Mouse (Mus musculus) hindbrain, embryonic 10.5 days (tissue): ENCODE measurements around the gene Wdr62. TPM values are rescaled to one million over a fixed set of nuclear protein-coding genes. Genes with fewer than 3 reads are reported as not detected.
A peak's percentile ranks its signal among the peaks of the same experiment; 100 is the strongest.
"Not testable (repeated sequence)": the region's sequence is repeated elsewhere in the genome, so short reads cannot be mapped to it uniquely, and the experiment has no call there.

Source experiments
- DNase-seq: peaks from one replicate; pipeline ENCODE4 v3.0.0-alpha.2; 2017; ENCODE audit warnings: low spot score
- H3K27ac ChIP-seq: fragments of 300-500 bp; sonication (generic); 2 replicates; pipeline ENCODE4 v1.5.1; 2016; ENCODE audit warnings: mild to moderate bottlenecking, moderate library complexity
- H3K27me3 ChIP-seq: fragments of 300-500 bp; sonication (generic); 2 replicates; pipeline ENCODE4 v1.6.1; 2016; ENCODE audit warnings: mild to moderate bottlenecking; ENCODE audit not compliant: poor library complexity, insufficient read depth, severe bottlenecking
- H3K36me3 ChIP-seq: fragments of 300-500 bp; sonication (generic); 2 replicates; pipeline ENCODE4 v1.6.1; 2016; ENCODE audit warnings: mild to moderate bottlenecking, moderate library complexity
- H3K4me1 ChIP-seq: fragments of 300-500 bp; sonication (generic); replicated peaks from 2 replicates; pipeline ENCODE4 v1.6.1; 2016; ENCODE audit warnings: mild to moderate bottlenecking
- H3K4me3 ChIP-seq: fragments of 300-500 bp; sonication (generic); 2 replicates; pipeline ENCODE4 v1.5.1; 2016; ENCODE audit warnings: mild to moderate bottlenecking, moderate library complexity
- H3K9me3 ChIP-seq: fragments of 300-500 bp; sonication (generic); 2 replicates; pipeline ENCODE4 v1.6.1; 2016; ENCODE audit warnings: mild to moderate bottlenecking, moderate library complexity
- WGBS: fragments of 180-500 bp; shearing (Covaris S2); methylation state at CpG from one replicate; pipeline ENCODE4 v1.1.7; 2016; 5-methylcytosine and 5-hydroxymethylcytosine counted together
- polyA plus RNA-seq: library from polyadenylated mRNA; unstranded; fragments of >200 nt; fragmentation: Nextera tagmentation; extraction: Ambion mirVana; gene quantifications from 2 replicates; pipeline ENCODE4 v1.2.1, GENCODE M21; 2016

The Wdr62 gene
- polyA plus RNA-seq, 1 experiment from 2014 or later: 16.6 TPM

DNA sequence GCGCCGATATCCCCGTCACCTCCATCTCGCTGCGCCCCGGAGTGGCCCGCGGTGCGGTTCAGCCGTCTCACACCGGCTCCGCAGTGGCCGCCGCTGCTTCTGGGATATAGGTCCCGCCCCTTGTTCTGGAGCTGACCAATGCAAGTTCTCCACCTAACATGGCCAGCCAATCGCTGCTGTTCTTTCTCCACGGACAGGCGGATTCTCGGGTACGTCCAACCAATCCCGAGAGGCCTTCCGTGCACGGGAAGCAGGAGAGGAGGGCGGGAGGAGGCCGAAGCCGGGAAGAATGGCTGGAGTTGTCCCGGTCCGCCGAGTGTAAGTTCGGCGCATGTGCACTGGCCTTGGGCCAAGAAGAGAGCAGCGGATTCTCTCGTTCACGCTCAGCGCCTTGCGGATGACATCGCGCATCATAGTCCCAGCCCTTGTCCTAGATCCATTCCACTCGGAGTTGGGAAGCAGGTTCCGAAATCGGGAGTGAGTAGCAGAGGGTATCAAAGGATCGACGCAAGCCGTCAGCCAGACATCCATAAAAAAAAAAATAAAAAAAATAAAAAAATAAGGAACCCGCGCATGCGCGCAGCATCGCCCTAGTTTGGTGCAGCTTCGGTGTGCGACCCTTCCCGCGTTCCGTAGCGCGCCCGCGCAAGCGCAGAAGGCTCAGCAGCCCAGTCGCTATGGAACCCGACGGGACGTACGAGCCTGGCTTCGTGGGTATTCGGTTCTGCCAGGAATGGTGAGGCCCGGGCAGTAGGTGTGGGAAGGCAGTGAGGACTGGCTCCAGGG lies 48.4 kb downstream of the Wdr62 start, which contains the start of the genes Polr2i and Tbcb:
TSS of gene Polr2i (plus strand) at position 280 of the 786 bp plus-strand sequence.
TSS of gene Tbcb (minus strand) at position 604 of the 786 bp plus-strand sequence.
- DNase-seq: peak; percentile 97
- H3K9me3 ChIP-seq: no peaks in the 10 kb centered on the region
- H3K27ac ChIP-seq: peak within 1 kb of the TSS; percentile 95
- H3K4me3 ChIP-seq: peak within 1 kb of the TSS; percentile 79
- under 1% methylated on average over 67 of the region's 67 CpGs for WGBS
- H3K36me3 ChIP-seq: peaks cover 55% of the 10 kb centered on the region
- H3K27me3 ChIP-seq: no peaks in the 10 kb centered on the region
- peaks cover 25% of the 10 kb centered on the region for H3K4me1 ChIP-seq

DNA sequence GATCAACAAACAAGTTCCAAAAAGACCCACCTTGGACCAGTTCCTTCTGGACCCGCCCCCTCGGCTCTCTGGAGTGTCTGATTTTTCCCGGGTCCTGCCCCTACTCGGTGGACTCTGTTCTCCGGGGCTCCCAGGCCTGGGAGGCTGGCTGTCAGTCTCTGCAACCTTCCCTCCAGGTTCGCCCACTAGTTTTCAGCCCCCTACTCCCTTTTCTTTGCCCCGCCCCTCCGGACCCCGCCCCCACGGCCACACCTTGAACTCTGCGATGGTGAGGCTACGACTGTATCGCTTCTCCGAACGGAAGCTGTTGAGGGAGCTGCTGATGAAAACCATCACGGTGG lies 48.9 kb downstream of the Wdr62 start:
- H3K27ac ChIP-seq: peak overlapping the region; percentile 95
- peaks cover 61% of the 10 kb centered on the region for H3K36me3 ChIP-seq
- WGBS: under 1% methylated on average over 16 of the region's 16 CpGs

DNA sequence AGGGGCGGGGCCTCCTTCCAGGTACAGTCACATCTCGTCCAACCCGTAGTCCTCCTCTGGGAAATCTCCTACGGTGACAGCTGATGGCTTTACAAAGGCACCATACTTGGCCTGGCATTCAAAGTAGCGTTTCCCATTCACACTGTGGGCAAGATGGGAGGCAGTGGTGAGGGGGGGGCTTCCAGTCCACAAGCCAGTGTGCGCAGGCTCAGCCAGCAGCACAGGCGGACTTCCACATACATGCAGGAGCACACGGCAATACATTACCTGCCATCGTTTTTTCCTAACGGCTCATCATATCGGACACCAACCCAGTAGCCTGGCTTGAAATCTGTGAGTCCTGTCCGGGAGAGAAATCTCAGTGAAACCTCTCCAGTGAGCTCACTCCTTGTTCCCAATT lies 56.0 kb downstream of the Wdr62 start:
- WGBS: 90% methylated on average over 12 of the region's 12 CpGs
- H3K4me3 ChIP-seq: no peak overlapping the region
- H3K27ac ChIP-seq: no peak overlapping the region
- no peak for DNase-seq
- H3K36me3 ChIP-seq: peaks cover 70% of the 10 kb centered on the region
- H3K4me1 ChIP-seq: peaks cover 9% of the 10 kb centered on the region
- no peaks in the 10 kb centered on the region for H3K9me3 ChIP-seq
- H3K27me3 ChIP-seq: no peaks in the 10 kb centered on the region

More for the DNA sequence above, 48.9 kb downstream of the Wdr62 start:
- Histone ChIP-seq H3K4me1 (peaks cover 25% of the 10 kb centered on the region), H3K4me3 (peak overlapping the region; percentile 79), H3K27me3 (no peaks in the 10 kb centered on the region), H3K9me3 (no peaks in the 10 kb centered on the region)
- DNase-seq: no peak

DNA sequence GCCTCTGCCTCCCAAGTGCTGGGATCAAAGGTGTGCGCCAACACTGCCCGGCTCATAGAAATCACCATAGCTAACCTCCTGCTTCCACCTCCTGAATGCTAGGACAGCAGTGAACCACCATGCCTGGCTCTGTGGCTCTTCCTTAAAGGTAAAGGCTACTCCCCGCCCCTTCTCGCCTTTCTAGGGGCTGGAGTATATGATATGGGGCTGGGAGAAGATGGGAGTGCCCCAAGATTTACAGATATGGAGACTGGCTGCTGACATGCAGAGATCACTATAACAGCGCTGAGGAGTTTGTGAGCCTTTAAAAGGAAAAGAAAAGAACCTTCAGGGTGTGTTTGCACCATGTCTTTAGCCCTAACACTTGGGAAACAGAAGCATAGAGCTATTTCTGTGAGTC lies 58.0 kb downstream of the Wdr62 start:
- Histone ChIP-seq H3K27me3 (no peaks in the 10 kb centered on the region), H3K4me1 (peaks cover 13% of the 10 kb centered on the region), H3K36me3 (peaks cover 53% of the 10 kb centered on the region), H3K9me3 (no peaks in the 10 kb centered on the region), H3K27ac (no peak overlapping the region), H3K4me3 (no peak overlapping the region)
- DNase-seq: no peak
- WGBS: 93% methylated on average over 5 of the region's 5 CpGs

DNA sequence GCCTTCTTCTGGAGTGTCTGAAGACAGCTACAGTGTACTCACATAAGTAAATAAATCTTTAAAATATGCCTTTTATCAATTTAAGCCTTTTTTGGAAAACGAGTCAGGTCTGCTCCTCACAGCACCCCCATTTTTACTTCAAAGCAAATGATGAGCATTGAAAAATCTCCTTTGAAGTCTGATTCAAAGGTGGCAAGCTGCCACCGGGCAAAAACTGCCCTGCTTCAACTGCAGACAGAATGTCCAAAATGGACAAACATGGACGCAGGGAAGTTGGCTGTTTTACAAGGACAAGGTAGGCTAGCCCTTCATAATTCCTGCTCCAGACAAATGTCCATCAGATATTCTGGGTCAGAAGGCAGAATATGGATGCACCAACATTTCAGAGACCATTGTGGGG lies 58.8 kb downstream of the Wdr62 start:
- DNase-seq: no peak
- 91% methylated on average over 3 of the region's 3 CpGs for WGBS

DNA sequence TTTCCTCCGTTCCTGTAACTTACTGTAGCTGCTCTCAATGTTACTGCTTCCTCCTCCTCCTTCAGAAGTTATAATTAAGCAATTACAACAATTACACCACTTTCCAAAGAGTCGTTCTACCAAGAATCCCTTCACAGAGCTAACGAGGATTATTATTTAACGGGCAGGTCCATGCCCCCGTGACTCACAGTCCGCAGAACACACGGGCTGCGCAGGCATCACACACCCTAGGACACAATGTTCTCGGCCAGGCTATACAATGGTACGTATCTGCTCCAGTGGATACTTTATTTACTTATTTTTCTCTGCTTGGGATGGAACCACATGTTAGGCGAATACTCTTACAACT lies 60.2 kb downstream of the Wdr62 start:
- Histone ChIP-seq H3K27ac (peak overlapping the region; percentile 83), H3K4me3 (peak overlapping the region; percentile 58)
- DNase-seq: no peak

More for the DNA sequence above, 58.8 kb downstream of the Wdr62 start:
- Histone ChIP-seq H3K27me3 (no peaks in the 10 kb centered on the region), H3K4me1 (peaks cover 13% of the 10 kb centered on the region), H3K36me3 (peaks cover 45% of the 10 kb centered on the region), H3K27ac (no peak overlapping the region), H3K4me3 (no peak overlapping the region), H3K9me3 (no peaks in the 10 kb centered on the region)

DNA sequence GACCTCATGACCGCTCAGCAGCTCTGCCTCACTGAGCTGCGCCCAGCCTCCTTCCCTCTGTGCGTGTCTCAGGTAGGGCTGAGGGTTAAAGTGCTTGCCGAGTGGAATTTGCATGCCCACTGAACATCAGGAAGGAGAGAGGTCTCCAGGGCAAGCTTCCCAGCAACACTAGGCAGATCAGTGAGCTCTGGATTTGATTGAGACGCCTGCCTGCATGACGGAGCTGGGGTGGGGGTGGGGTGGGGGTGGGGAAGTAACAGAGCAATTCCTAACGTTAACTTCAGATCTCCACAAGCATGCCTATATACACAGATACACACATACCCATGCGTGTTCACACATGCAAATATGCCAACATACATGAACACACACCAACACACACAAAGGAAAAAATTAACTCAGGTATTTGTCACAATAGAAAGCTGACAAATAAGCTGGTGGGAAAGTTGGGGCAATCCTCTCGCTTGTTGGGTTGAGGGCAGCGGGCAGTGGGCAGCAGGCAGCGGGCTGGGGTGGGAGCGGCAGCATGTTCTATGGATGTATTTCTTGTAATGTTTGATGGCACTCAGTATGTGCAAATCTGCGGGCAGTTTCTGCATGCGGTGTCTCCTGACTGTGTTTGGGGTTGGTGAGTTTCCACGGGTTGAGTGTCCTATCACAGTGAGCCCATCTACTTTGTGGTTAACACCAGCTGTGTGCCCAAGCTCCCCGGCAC lies 60.8 kb downstream of the Wdr62 start:
- Histone ChIP-seq H3K36me3 (peaks cover 26% of the 10 kb centered on the region), H3K27ac (peak overlapping the region; percentile 83), H3K27me3 (no peaks in the 10 kb centered on the region), H3K9me3 (no peaks in the 10 kb centered on the region), H3K4me3 (peak overlapping the region; percentile 58), H3K4me1 (peaks cover 13% of the 10 kb centered on the region)
- WGBS: 5% methylated on average over 16 of the region's 16 CpGs
- DNase-seq: peak; percentile 70

More for the DNA sequence above, 60.2 kb downstream of the Wdr62 start:
- 27% methylated on average over 11 of the region's 11 CpGs for WGBS
- no peaks in the 10 kb centered on the region for H3K9me3 ChIP-seq
- peaks cover 13% of the 10 kb centered on the region for H3K4me1 ChIP-seq
- no peaks in the 10 kb centered on the region for H3K27me3 ChIP-seq
- peaks cover 31% of the 10 kb centered on the region for H3K36me3 ChIP-seq

DNA sequence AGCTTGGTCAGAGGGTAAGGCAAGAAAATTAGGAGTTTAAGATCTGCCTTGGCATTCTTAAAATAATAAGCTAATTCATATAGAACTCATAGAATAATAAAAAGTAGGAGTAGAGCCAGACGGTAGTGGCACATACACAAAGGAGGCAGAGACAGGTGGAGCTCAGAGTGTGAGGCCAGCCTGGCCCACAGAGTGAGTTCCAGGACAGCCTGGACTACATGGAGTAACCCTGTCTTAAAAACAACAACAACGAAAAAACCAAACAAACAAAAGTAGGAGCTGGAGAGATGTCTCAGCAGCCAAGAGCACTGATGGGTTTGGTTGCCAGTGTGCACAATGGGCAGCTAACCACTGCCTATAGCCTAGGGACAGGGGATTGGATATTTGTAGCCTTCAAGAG lies 62.9 kb downstream of the Wdr62 start:
- H3K9me3 ChIP-seq: no peaks in the 10 kb centered on the region
- 69% methylated on average over 2 of the region's 2 CpGs for WGBS
- no peak overlapping the region for H3K27ac ChIP-seq
- DNase-seq: no peak
- H3K4me1 ChIP-seq: peaks cover 13% of the 10 kb centered on the region
- H3K36me3 ChIP-seq: peaks cover 4% of the 10 kb centered on the region
- H3K27me3 ChIP-seq: no peaks in the 10 kb centered on the region
- H3K4me3 ChIP-seq: no peak overlapping the region

DNA sequence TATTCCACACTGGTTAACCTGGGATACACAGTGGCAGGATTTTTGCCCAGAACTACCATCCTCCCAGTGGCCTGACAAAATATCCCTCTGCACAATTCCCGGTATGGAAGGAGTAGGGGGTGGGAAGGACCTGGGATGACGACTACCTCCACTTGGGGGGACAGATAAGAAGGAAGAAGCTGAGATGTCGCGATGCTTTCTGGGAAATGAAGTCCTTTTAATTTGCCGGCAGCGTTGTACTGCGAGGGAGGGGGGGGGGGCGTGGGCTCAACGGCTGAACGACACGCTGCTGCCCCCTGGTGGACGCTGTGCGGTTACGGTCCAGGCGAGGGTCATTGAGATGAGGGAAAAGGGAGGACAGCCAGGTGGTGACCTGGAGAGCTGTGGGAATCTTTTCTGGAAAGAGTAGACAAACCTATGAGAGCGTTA lies 63.5 kb downstream of the Wdr62 start:
- DNase-seq: peak; percentile 88
- WGBS: under 1% methylated on average over 16 of the region's 16 CpGs
- Histone ChIP-seq H3K36me3 (no peaks in the 10 kb centered on the region), H3K4me1 (peaks cover 13% of the 10 kb centered on the region), H3K27ac (peak overlapping the region; percentile 62), H3K9me3 (no peaks in the 10 kb centered on the region), H3K27me3 (no peaks in the 10 kb centered on the region), H3K4me3 (peak overlapping the region; percentile 34)

DNA sequence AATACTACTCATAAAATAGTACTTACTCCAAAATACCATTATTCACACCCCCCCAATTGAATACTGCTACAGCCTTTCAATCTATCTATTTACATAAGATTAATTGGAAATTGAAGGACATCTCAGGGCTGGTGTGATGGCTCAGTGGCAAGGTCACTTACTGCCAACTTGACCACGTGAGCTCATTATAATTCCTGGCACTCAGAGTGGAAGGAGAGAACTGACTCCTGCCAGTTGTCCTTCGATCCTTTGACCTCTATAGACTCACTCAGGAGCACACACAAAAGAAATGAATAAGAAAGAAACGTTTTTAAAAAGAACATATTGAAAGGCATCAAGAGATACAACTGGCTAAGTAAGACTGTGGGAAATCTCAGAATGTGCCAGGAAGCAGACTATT lies 64.3 kb downstream of the Wdr62 start:
- no peak overlapping the region for H3K4me3 ChIP-seq
- H3K36me3 ChIP-seq: no peaks in the 10 kb centered on the region
- DNase-seq: no peak
- 68% methylated on average over 3 of the region's 3 CpGs for WGBS
- no peak overlapping the region for H3K27ac ChIP-seq
- peaks cover 13% of the 10 kb centered on the region for H3K4me1 ChIP-seq
- H3K9me3 ChIP-seq: no peaks in the 10 kb centered on the region
- H3K27me3 ChIP-seq: no peaks in the 10 kb centered on the region

DNA sequence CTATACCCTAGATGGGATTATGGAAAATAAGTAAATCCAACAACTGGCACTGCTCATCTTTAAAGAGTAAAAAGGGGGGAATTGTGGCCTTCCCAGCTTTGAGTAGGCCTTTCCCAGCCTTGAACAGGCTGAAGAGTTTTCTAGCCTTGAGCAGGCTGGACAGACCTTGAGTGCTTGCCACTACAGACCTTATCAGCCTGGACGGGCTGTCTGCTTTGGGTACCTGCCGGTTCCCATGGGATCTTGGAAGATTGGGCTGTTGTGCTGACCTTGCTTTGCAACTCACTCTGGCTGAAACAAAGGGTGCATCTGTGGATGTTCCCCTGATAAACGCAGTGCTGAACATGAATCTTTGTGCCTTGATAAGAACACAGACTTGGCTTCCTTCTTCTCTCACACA lies 66.3 kb downstream of the Wdr62 start:
- 93% methylated on average over 3 of the region's 3 CpGs for WGBS
- Histone ChIP-seq H3K9me3 (no peaks in the 10 kb centered on the region), H3K27ac (no peak overlapping the region), H3K27me3 (no peaks in the 10 kb centered on the region), H3K36me3 (no peaks in the 10 kb centered on the region), H3K4me1 (peaks cover under 1% of the 10 kb centered on the region), H3K4me3 (no peak overlapping the region)
- DNase-seq: no peak

DNA sequence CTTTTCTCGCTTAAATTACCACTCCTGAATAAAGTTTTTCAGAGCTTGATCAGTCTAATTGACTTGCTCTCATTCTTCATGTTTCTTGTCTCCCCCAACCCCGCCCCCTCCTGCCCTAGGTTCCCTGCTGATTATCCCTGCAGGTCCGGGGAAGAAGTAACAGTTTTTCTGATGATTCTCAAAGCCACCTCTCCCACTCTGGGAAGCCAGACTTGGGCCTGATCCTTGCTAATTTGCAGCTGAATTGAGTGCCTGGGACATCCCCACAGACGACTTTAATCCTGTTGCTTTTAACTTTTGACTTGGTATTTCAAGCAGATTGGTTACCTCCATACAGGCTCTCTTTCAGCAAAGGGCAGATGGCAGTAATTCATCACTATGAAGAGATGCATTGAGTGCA lies 69.2 kb downstream of the Wdr62 start:
- 26% methylated on average over 4 of the region's 4 CpGs for WGBS

DNA sequence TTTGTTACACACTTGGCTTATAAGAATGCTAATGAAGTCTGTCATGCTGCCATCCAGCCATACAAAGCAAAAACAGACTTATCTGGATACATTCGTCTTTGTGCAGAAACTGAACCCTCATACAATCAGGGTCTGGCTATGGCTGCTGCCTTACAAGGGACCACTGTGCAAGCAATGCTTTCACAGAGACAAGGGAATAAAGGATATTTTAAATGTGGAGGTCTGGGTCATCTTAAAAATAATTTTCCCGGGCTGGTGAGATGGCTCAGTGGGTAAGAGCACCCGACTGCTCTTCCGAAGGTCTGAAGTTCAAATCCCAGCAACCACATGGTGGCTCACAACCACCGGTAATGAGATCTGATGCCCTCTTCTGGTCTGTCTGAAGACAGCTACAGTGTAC lies 73.9 kb downstream of the Wdr62 start:
- H3K4me1 ChIP-seq, H3K9me3 ChIP-seq, DNase-seq, H3K4me3 ChIP-seq, H3K27me3 ChIP-seq, H3K27ac ChIP-seq, H3K36me3 ChIP-seq: not testable (repeated sequence)
- 54% methylated on average over 5 of the region's 5 CpGs for WGBS

More for the DNA sequence above, 69.2 kb downstream of the Wdr62 start:
- H3K4me1 ChIP-seq: no peaks in the 10 kb centered on the region
- H3K9me3 ChIP-seq: no peaks in the 10 kb centered on the region
- no peaks in the 10 kb centered on the region for H3K36me3 ChIP-seq
- DNase-seq: no peak
- no peak overlapping the region for H3K27ac ChIP-seq
- H3K4me3 ChIP-seq: no peak overlapping the region
- no peaks in the 10 kb centered on the region for H3K27me3 ChIP-seq
